Mouse (Mus musculus) heart, embryonic 15.5 days (tissue): ENCODE data around the gene M1ap. TPM values are rescaled to one million over a fixed set of nuclear protein-coding genes. Genes with fewer than 3 reads are reported as not detected.

Experiments used
- ATAC-seq: fragments of 200-750 bp; cut with Nextera tagmentation; replicated peaks from 2 replicates; pipeline ENCODE4 v1.8.0; 2017; ENCODE audit warnings: low read depth, moderate TSS enrichment; ENCODE audit not compliant: insufficient number of reproducible peaks, insufficient read depth, low FRiP score
- H3K27ac ChIP-seq: fragments of 300-500 bp; sonication (generic); 2 replicates; pipeline ENCODE4 v1.5.1; 2015; ENCODE audit warnings: mild to moderate bottlenecking, inconsistent platforms
- H3K27me3 ChIP-seq: fragments of 300-500 bp; sonication (generic); 2 replicates; pipeline ENCODE4 v1.6.1; 2015; ENCODE audit warnings: inconsistent platforms
- H3K36me3 ChIP-seq: fragments of 300-500 bp; sonication (generic); 2 replicates; pipeline ENCODE4 v1.6.1; 2015; ENCODE audit warnings: mild to moderate bottlenecking, inconsistent platforms
- H3K4me1 ChIP-seq: fragments of 300-500 bp; sonication (generic); replicated peaks from 2 replicates; pipeline ENCODE4 v1.6.1; 2015; ENCODE audit warnings: inconsistent platforms
- H3K4me2 ChIP-seq: fragments of 300-500 bp; sonication (generic); 2 replicates; pipeline ENCODE4 v1.6.1; 2015; ENCODE audit warnings: inconsistent platforms, mild to moderate bottlenecking, moderate library complexity
- H3K4me3 ChIP-seq: fragments of 300-500 bp; sonication (generic); 2 replicates; pipeline ENCODE4 v1.5.1; 2015; ENCODE audit warnings: mild to moderate bottlenecking, inconsistent platforms
- H3K9ac ChIP-seq: fragments of 300-500 bp; sonication (generic); 2 replicates; pipeline ENCODE4 v1.6.1; 2015; ENCODE audit warnings: mild to moderate bottlenecking, inconsistent platforms
- H3K9me3 ChIP-seq: fragments of 300-500 bp; sonication (generic); replicated peaks from 2 replicates; pipeline ENCODE4 v1.6.1; 2016; ENCODE audit warnings: inconsistent platforms
- WGBS: fragments of 180-500 bp; shearing (Covaris S2); methylation state at CpG from one replicate; pipeline ENCODE4 v1.1.7; 2015; ENCODE audit warnings: mixed read lengths; 5-methylcytosine and 5-hydroxymethylcytosine counted together
- polyA plus RNA-seq: library from polyadenylated mRNA; unstranded; fragments of >200 nt; fragmentation: Nextera tagmentation; extraction: Ambion mirVana; gene quantifications from 2 replicates; pipeline ENCODE4 v1.2.1, GENCODE M21; 2015

Gene M1ap
- polyA plus RNA-seq, 1 experiment from 2014 or later: 0.57 TPM

DNA sequence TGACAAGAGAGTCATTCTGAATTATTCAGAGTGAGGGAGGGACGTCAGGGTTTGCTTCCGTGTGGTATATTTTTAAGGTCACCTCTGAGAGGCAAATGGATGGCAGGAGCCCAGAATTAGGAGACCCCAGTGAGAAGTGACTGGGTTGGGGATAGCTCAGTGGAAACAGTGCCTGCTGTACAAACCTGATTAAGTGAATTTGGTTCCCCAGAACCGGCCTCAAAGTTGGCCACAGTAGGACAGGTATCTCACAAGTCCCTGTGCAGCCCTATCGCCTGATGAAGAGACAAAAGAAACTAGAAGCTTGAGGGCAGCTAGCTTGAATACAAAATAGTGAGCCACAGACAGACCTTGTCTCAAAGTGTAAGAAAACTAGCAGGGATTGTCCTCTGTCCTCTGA, 30.2 kb upstream of the M1ap start:
- ATAC-seq: no peak
- Histone ChIP-seq H3K36me3 (no peaks in the 10 kb centered on the region), H3K9me3 (no peaks in the 10 kb centered on the region), H3K27me3 (peaks cover 12% of the 10 kb centered on the region; the same call in 1 of the 2 replicates), H3K4me3 (no peak overlapping the region), H3K4me1 (no peaks in the 10 kb centered on the region), H3K27ac (no peak overlapping the region), H3K4me2 (no peak overlapping the region), H3K9ac (no peak overlapping the region)
- 78% methylated on average over 4 of the region's 4 CpGs for WGBS

DNA sequence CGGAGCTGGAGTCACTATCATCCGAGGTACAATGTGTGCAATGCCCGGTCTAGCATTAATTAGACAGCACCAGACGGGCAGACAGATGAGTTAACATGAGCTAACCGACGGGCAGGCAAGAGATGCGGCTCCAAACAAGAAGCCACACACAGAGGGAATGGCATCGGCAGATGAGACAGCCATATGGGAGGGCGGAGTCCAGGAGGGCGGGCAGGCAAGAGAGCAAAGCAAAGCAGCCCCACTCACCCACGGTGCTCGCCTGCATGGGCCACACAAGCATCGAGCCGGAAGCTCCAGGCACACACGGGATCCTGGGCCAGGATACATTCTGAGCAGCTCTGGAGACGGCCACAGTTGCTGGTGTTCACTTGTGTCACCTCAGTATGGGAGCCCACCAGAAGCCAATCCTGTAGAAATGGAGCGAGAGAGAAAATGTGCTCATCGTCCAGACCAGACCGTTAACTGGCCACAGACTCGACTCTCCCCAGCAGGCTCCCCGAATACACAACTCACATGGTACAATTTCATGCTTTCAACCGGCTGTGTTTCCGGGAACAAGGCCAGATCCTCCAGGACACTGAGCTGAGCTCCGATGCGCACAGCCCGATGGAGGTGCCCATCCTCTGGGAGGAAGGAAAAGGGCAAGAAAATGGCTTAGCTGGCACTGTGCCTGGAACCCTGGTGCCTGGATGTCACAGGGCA, 29.5 kb upstream of the M1ap start:
- WGBS: 67% methylated on average over 26 of the region's 26 CpGs
- peaks cover 12% of the 10 kb centered on the region; the same call in 1 of the 2 replicates for H3K27me3 ChIP-seq
- H3K4me2 ChIP-seq: no peak overlapping the region
- H3K36me3 ChIP-seq: no peaks in the 10 kb centered on the region
- no peak overlapping the region for H3K9ac ChIP-seq
- no peaks in the 10 kb centered on the region for H3K9me3 ChIP-seq
- no peak for ATAC-seq
- no peak overlapping the region for H3K27ac ChIP-seq
- no peak overlapping the region for H3K4me3 ChIP-seq
- no peaks in the 10 kb centered on the region for H3K4me1 ChIP-seq

DNA sequence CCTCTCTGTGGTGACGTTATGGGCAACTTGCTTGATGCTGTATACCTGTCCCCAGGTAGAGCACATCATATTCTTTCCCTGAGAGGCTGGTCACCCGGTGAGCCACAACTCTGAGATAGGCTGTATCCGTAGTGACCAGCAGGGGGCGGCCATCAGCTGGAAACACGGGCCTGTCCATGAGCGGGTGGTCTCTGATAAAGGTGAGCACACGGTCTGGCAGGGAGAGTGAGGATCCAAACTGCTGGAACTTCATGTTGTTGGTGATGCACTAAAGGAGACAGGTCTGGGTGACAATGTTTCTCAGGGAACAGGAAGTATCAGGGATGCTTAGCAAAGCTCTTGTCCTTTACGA, 28.9 kb upstream of the M1ap start:
- no peak for ATAC-seq
- Histone ChIP-seq H3K4me1 (no peaks in the 10 kb centered on the region), H3K27me3 (peaks cover 12% of the 10 kb centered on the region; the same call in 1 of the 2 replicates), H3K9me3 (no peaks in the 10 kb centered on the region), H3K4me3 (no peak overlapping the region), H3K9ac (no peak overlapping the region), H3K36me3 (no peaks in the 10 kb centered on the region), H3K4me2 (no peak overlapping the region), H3K27ac (no peak overlapping the region)
- 16% methylated on average over 8 of the region's 8 CpGs for WGBS

DNA sequence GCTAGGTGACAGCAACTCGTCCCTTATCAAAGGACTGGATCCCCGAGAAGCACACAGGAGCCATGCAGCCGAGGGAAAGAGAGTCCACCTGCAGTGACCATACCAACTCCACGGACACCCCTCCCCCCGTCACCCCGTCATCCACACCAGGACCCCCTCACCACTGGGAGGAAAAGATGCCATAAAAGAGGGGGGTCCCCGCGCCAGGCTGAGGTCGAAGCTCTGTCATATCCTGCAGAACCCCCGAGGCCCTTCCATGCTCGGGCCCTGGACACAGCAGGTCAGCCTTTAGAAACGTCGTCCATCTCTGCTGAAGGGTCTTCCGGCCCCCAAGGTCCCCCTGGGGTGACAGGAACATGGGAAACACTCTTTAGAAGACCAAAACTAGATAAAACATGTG, 28.3 kb upstream of the M1ap start:
- WGBS: 77% methylated on average over 14 of the region's 14 CpGs
- Histone ChIP-seq H3K36me3 (no peaks in the 10 kb centered on the region), H3K9me3 (no peaks in the 10 kb centered on the region), H3K27ac (no peak overlapping the region), H3K4me3 (no peak overlapping the region), H3K27me3 (peaks cover 12% of the 10 kb centered on the region; the same call in 1 of the 2 replicates), H3K9ac (no peak overlapping the region), H3K4me1 (no peaks in the 10 kb centered on the region), H3K4me2 (no peak overlapping the region)
- no peak for ATAC-seq

DNA sequence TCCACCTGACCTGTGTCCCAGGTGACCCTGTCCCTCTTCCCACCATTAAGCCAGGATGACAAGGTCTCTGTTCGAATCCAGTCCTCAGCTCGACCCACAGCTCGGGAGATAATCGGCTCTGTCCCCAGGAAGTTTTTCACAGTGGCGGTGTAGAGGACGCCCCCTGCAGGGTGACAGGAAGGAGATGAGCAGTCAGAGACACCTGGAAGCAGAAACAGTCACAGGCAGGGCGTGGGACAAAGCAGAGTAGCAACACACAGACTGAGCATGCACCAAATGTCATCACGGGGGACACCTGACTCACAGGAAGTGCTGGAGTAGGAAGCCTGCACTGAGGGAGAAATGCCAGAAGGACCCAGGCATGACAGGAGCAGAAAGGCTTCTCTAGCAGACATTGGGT, 27.2 kb upstream of the M1ap start:
- no peaks in the 10 kb centered on the region for H3K36me3 ChIP-seq
- ATAC-seq: no peak
- H3K4me1 ChIP-seq: no peaks in the 10 kb centered on the region
- H3K4me3 ChIP-seq: no peak overlapping the region
- no peak overlapping the region for H3K4me2 ChIP-seq
- H3K9ac ChIP-seq: no peak overlapping the region
- H3K27ac ChIP-seq: no peak overlapping the region
- no peaks in the 10 kb centered on the region for H3K9me3 ChIP-seq
- WGBS: 39% methylated on average over 8 of the region's 8 CpGs
- H3K27me3 ChIP-seq: peaks cover 12% of the 10 kb centered on the region; the same call in 1 of the 2 replicates

DNA sequence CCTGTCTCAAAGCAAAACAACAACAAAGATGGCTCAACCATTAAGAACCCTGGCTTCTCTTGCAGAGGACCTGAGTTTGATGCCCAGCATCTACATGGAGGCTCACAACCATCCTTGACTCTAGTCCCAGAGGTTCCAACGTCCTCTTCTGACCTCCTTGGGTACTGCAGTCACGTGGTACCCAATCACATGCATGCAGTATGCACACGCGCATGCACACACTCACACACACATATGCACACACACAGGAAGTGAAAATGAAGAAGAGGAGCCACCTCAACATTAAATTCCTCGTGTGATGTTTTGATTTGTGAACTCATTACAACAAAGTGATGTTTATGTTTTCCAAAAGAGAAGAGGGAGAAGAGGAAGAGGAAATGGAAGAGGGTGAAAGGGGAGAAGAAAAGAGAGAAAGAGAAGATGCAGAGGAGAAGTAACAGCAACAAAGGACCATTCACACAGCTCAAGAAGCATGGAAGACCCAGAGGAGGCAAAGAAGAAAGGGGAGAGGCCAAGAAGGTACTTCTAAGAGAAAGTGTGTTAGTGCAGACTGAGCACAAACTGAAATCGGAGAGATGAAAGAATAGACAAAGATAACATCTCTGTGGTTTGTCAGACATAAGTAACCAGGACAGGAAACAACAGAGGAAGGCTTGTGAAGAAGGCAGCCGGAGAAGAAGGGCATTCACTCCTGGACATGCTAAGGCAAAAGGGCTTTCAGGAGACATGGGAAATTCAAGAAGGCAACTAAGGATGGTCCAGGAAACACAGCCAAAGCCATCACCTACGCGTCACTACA, 25.1 kb upstream of the M1ap start:
- H3K9ac ChIP-seq: no peak overlapping the region
- no peaks in the 10 kb centered on the region for H3K36me3 ChIP-seq
- H3K4me2 ChIP-seq: no peak overlapping the region
- H3K27ac ChIP-seq: no peak overlapping the region
- ATAC-seq: no peak
- 64% methylated on average over 9 of the region's 9 CpGs for WGBS
- peaks cover 18% of the 10 kb centered on the region for H3K27me3 ChIP-seq
- H3K4me1 ChIP-seq: no peaks in the 10 kb centered on the region
- H3K4me3 ChIP-seq: no peak overlapping the region
- H3K9me3 ChIP-seq: no peaks in the 10 kb centered on the region

DNA sequence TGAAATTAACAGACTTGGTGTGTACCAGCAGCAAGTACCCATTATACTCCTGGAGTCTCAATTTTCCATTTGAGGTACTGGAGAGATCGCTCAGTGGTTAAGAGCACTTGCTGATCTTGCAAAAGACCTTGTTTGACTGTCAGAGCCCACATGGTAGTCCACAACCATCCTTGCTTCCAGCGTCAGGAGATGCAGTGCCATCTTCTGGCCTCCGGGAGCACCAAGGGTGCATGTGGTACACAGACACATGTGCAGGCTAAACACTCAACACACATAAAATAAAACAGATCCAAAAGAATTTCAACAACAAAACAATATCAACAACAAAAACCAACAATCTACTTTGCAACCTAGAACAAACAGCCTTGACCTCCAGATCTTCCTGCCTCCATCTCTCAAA, 21.7 kb upstream of the M1ap start:
- Histone ChIP-seq H3K4me1 (no peaks in the 10 kb centered on the region), H3K9me3 (no peaks in the 10 kb centered on the region), H3K27ac (no peak overlapping the region), H3K4me2 (no peak overlapping the region), H3K9ac (no peak overlapping the region), H3K27me3 (peaks cover 11% of the 10 kb centered on the region; the same call in 1 of the 2 replicates), H3K36me3 (no peaks in the 10 kb centered on the region), H3K4me3 (no peak overlapping the region)
- 49% methylated on average over 3 of the region's 3 CpGs for WGBS
- ATAC-seq: no peak

DNA sequence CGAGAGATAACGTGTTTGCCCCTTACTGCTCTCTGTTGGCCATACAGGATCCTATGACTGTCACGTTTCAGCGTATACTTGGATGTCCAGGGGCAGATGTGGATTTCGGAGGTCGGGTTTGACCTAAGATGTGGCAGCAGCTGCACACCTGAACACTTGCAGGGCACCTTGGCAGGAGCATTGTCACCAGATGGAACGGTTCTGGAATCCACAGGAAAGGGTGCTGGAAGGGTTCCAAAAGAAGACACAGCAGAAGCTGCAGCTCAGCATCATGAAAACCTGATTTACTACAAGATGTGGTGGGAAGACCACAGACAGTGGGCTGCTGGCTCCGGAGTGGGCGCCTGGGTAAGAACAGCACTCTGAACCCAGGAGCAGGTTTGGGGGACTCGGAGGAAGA, 20.6 kb upstream of the M1ap start:
- Histone ChIP-seq H3K27ac (no peak overlapping the region), H3K9ac (no peak overlapping the region), H3K4me2 (no peak overlapping the region), H3K36me3 (no peaks in the 10 kb centered on the region), H3K4me1 (no peaks in the 10 kb centered on the region), H3K27me3 (peaks cover 11% of the 10 kb centered on the region; the same call in 1 of the 2 replicates), H3K4me3 (no peak overlapping the region), H3K9me3 (no peaks in the 10 kb centered on the region)
- WGBS: 73% methylated on average over 10 of the region's 10 CpGs
- no peak for ATAC-seq

DNA sequence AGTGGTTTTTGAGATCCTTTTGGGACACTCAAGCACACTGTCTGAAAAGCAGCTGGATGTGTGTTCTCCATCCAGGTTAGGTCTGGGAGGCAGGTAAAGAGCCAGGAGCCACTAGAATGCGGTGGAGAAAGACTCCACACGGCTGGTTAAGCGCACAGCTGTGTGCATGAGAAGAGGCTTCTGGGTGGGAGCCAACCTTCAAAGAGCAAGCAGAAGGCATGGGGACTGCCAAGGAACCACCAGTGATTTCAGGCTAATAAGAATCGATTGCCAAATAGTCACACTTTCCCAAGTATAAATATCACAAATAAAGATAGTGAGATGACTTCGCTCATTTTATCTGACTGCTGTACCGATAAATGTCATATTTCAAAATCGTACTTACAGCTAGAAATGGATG, 20.2 kb upstream of the M1ap start:
- H3K4me1 ChIP-seq: no peaks in the 10 kb centered on the region
- H3K9me3 ChIP-seq: no peaks in the 10 kb centered on the region
- no peak overlapping the region for H3K4me2 ChIP-seq
- H3K27ac ChIP-seq: no peak overlapping the region
- 66% methylated on average over 7 of the region's 7 CpGs for WGBS
- peaks cover 11% of the 10 kb centered on the region for H3K27me3 ChIP-seq
- no peak overlapping the region for H3K9ac ChIP-seq
- H3K36me3 ChIP-seq: no peaks in the 10 kb centered on the region
- no peak for ATAC-seq
- no peak overlapping the region for H3K4me3 ChIP-seq

DNA sequence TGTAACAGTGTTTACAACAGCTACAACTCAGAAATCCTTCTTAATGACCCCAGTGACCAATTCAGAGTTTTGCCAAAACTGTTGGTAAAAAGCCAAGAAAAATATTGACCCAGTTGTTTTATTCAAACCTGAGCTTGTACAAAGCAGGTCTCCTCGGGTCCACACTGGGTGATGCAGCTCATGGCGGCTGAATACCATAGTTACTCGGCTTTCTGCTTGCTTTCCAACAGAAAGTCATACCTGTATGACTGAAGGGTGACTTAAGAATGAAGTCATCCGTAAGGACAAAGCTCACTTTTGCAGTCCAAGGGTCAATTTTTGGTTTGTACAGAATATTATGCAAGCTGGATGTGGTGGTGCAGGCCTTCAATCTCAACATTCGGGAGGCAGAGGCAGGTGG, 19.1 kb upstream of the M1ap start:
- Histone ChIP-seq H3K9ac (no peak overlapping the region), H3K9me3 (no peaks in the 10 kb centered on the region), H3K4me3 (no peak overlapping the region), H3K36me3 (no peaks in the 10 kb centered on the region), H3K4me1 (no peaks in the 10 kb centered on the region), H3K27ac (no peak overlapping the region), H3K4me2 (no peak overlapping the region), H3K27me3 (peaks cover 18% of the 10 kb centered on the region)
- ATAC-seq: no peak
- WGBS: 68% methylated on average over 5 of the region's 5 CpGs

DNA sequence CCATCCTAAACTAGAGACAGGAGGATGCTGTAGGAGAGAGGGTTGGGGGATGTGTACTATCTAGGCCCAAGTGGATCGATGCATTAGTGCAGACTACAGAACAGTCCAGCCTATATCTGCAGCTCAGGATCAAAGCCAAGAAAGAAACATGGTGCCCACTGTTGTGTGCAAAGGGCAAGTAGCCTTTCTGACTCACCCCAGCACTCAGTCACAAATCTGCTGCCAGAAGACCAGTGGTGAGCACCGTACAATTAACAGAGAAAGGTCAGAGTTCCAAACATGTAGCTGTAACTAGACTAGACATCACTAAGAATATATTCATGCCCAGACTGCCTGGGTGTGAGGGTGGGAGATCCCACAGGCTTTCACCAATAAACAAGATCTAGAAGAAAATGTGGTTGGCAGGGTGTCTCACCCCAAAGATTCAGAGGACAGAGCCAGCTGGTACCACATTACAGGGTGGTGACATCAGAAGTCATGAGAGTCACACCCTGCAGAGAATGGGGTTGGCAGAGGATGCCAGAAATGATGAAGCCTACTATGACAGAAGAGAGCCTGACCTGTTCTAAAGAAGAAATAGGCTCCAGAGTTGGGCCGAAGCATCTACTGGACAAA, 12.0 kb upstream of the M1ap start:
- ATAC-seq: no peak
- Histone ChIP-seq H3K27me3 (peaks cover 48% of the 10 kb centered on the region), H3K9me3 (no peaks in the 10 kb centered on the region), H3K4me1 (peaks cover 5% of the 10 kb centered on the region), H3K4me3 (no peak overlapping the region), H3K27ac (no peak overlapping the region), H3K9ac (no peak overlapping the region), H3K36me3 (no peaks in the 10 kb centered on the region), H3K4me2 (no peak overlapping the region)
- WGBS: 86% methylated on average over 3 of the region's 3 CpGs
